Mouse (Mus musculus) brain, embryonic 14.5 days (tissue): ENCODE measurements at regions not wholly inside any gene's neighbourhood (a gene's known extent, or its start where the extent isn't known, plus 50 kb on each side); places are given as distances from the start of the nearest gene placed in this dataset.

Experiments used
- DNase-seq: peaks from one replicate; pipeline ENCODE4 v3.0.0-alpha.2; 2011; ENCODE audit warnings: low read depth
- CTCF ChIP-seq: fragments of 200-500 bp; IDR thresholded peaks from 2 replicates; pipeline ENCODE4 v1.5.1; 2012; ENCODE audit warnings: inconsistent platforms, mild to moderate bottlenecking, moderate library complexity, borderline replicate concordance; ENCODE audit not compliant: insufficient read depth, insufficient read length; ENCODE audit errors: extremely low read depth
- POLR2A ChIP-seq: fragments of 200-500 bp; IDR thresholded peaks from 2 replicates; pipeline ENCODE4 v1.6.1; 2012; ENCODE audit warnings: mild to moderate bottlenecking, inconsistent platforms, borderline replicate concordance; ENCODE audit not compliant: poor library complexity, insufficient read depth, insufficient read length, severe bottlenecking; ENCODE audit errors: extremely low read depth

- no peak for DNase-seq
- TF ChIP-seq POLR2A = no peak
- no peak for TF ChIP-seq CTCF
Measured at GRCm38 (mm10) chr5:126566226-126566625, 675.4 kb upstream of the Tmem132c start.

GRCm38 (mm10) chr5:126573766-126574165 lies 667.8 kb upstream of the Tmem132c start:
- TF ChIP-seq CTCF (peak; percentile 19; the same call in 1 of the 2 replicates), POLR2A (no peak)
- no peak for DNase-seq

GRCm38 (mm10) chr5:126597786-126598330 lies 643.8 kb upstream of the Tmem132c start:
- TF ChIP-seq POLR2A (no peak), CTCF (no peak)

GRCm38 (mm10) chr5:126599561-126599960 lies 642.0 kb upstream of the Tmem132c start:
- no peak for TF ChIP-seq CTCF
- no peak for TF ChIP-seq POLR2A
- peak; percentile 67 for DNase-seq

More at GRCm38 (mm10) chr5:126597786-126598330, 643.8 kb upstream of the Tmem132c start:
- DNase-seq = peak; percentile 53

- no peak for DNase-seq
- TF ChIP-seq CTCF (no peak), POLR2A (no peak)
Measured at GRCm38 (mm10) chr5:126606756-126607155, 634.9 kb upstream of the Tmem132c start.

- TF ChIP-seq CTCF = no peak
Measured at GRCm38 (mm10) chr5:126612571-126612970, 629.0 kb upstream of the Tmem132c start.

GRCm38 (mm10) chr5:126622551-126622950 lies 619.1 kb upstream of the Tmem132c start:
- DNase-seq = no peak
- TF ChIP-seq POLR2A = no peak
- TF ChIP-seq CTCF = no peak

More at GRCm38 (mm10) chr5:126612571-126612970, 629.0 kb upstream of the Tmem132c start:
- DNase-seq = no peak

- peak; percentile 79 for DNase-seq
- TF ChIP-seq POLR2A = no peak
- peak; percentile 79 for TF ChIP-seq CTCF
Measured at GRCm38 (mm10) chr5:126623205-126623604, 618.4 kb upstream of the Tmem132c start.

GRCm38 (mm10) chr5:126629826-126630225 lies 611.8 kb upstream of the Tmem132c start:
- no peak for DNase-seq
- no peak for TF ChIP-seq POLR2A
- no peak for TF ChIP-seq CTCF

- DNase-seq = no peak
- TF ChIP-seq CTCF (no peak), POLR2A (no peak)
Measured at GRCm38 (mm10) chr5:126650415-126650814, 591.2 kb upstream of the Tmem132c start.

GRCm38 (mm10) chr5:126651367-126651766 lies 590.2 kb upstream of the Tmem132c start:
- TF ChIP-seq CTCF = no peak
- no peak for TF ChIP-seq POLR2A
- DNase-seq = peak; percentile 55

GRCm38 (mm10) chr5:126662648-126663047 lies 579.0 kb upstream of the Tmem132c start:
- no peak for DNase-seq
- TF ChIP-seq CTCF = no peak

- DNase-seq = peak; percentile 60
- TF ChIP-seq CTCF (peak; percentile 55; the same call in 1 of the 2 replicates), POLR2A (no peak)
Measured at GRCm38 (mm10) chr5:126671156-126671555, 570.5 kb upstream of the Tmem132c start.

- no peak for TF ChIP-seq POLR2A
- TF ChIP-seq CTCF = no peak
- no peak for DNase-seq
Measured at GRCm38 (mm10) chr5:126680262-126680661, 561.3 kb upstream of the Tmem132c start.

- DNase-seq = peak; percentile 37
- TF ChIP-seq CTCF (peak; percentile 48; the same call in 1 of the 2 replicates), POLR2A (no peak)
Measured at GRCm38 (mm10) chr5:126699314-126699713, 542.3 kb upstream of the Tmem132c start.

GRCm38 (mm10) chr5:126703516-126704282 lies 537.9 kb upstream of the Tmem132c start:
- peak; percentile 78 for DNase-seq
- no peak for TF ChIP-seq POLR2A
- TF ChIP-seq CTCF = no peak
